Mouse (Mus musculus) CH12.LX (cell line): ENCODE results near the gene Kif11. TPM values are rescaled to one million over a fixed set of nuclear protein-coding genes. Genes with fewer than 3 reads are reported as not detected.

Experiments used
- DNase-seq: peaks from one replicate; pipeline ENCODE4 v3.0.0-alpha.2; 2013; ENCODE audit errors: extremely low read depth
- H3K27ac ChIP-seq: 2 replicates; pipeline ENCODE4 v1.5.1; 2012; ENCODE audit warnings: low read depth, mild to moderate bottlenecking, control low read depth, moderate library complexity; ENCODE audit not compliant: insufficient read depth
- H3K27me3 ChIP-seq: replicated peaks from 2 replicates; pipeline ENCODE3; 2012; ENCODE audit warnings: inconsistent platforms
- H3K36me3 ChIP-seq, 2 experiments: replicated peaks in 1 of 2; 2 replicates each; pipeline versions ENCODE3 to v1.6.1; 2012; ENCODE audit warnings: inconsistent platforms in 1 of 2, low read length in 1 of 2, mild to moderate bottlenecking in 1 of 2, mixed read lengths in 1 of 2, moderate library complexity in 1 of 2; ENCODE audit not compliant: control insufficient read depth in 1 of 2, insufficient read depth in 1 of 2
- H3K4me1 ChIP-seq, 2 experiments: 2 replicates each; pipeline ENCODE4 v1.6.1; 2012; ENCODE audit warnings: inconsistent platforms in 1 of 2, moderate library complexity in 1 of 2; ENCODE audit not compliant: insufficient read depth in 2 of 2, control insufficient read depth in 1 of 2
- H3K4me2 ChIP-seq: 2 replicates; pipeline ENCODE4 v1.6.1; 2012; ENCODE audit warnings: low read depth, mild to moderate bottlenecking, control low read depth; ENCODE audit not compliant: poor library complexity, insufficient read depth, severe bottlenecking
- H3K4me3 ChIP-seq, 3 experiments: fragments of 150-350 bp in 1 of 3; sonication (generic) in 1 of 3; replicated peaks in 1 of 3; 2 replicates each; pipeline versions ENCODE3 to v1.5.1; 2011 to 2012; ENCODE audit warnings: low read depth in 2 of 3, low read length in 2 of 3, mild to moderate bottlenecking in 2 of 3, moderate library complexity in 2 of 3, control low read depth in 1 of 3, improper control_type of control experiment in 1 of 3, inconsistent platforms in 1 of 3, mixed read lengths in 1 of 3; ENCODE audit not compliant: poor library complexity in 1 of 3
- H3K79me2 ChIP-seq: replicated peaks from 2 replicates; pipeline ENCODE4 v1.6.1; 2012; ENCODE audit warnings: mild to moderate bottlenecking, moderate library complexity; ENCODE audit not compliant: control insufficient read depth, poor library complexity, insufficient read depth, severe bottlenecking; ENCODE audit errors: extremely low read depth
- H3K9ac ChIP-seq: 2 replicates; pipeline ENCODE4 v1.6.1; 2012; ENCODE audit warnings: low read depth, mild to moderate bottlenecking, control low read depth, moderate library complexity; ENCODE audit not compliant: insufficient read depth
- H3K9me3 ChIP-seq: replicated peaks from 2 replicates; pipeline ENCODE3; 2012; ENCODE audit warnings: low read length, inconsistent platforms, mixed read lengths
- CHD1 ChIP-seq: IDR thresholded peaks from 2 replicates; pipeline ENCODE4 v1.6.1; 2012; ENCODE audit warnings: low read depth, low read length, improper control_type of control experiment, inconsistent platforms
- CTCF ChIP-seq, 2 experiments: IDR thresholded peaks in 1 of 2; conservative IDR thresholded peaks in 1 of 2; 2 replicates each; pipeline ENCODE4 v1.5.1; 2011 to 2012; ENCODE audit warnings: low read depth in 2 of 2, low read length in 2 of 2, improper control_type of control experiment in 1 of 2, inconsistent platforms in 1 of 2, mild to moderate bottlenecking in 1 of 2, moderate library complexity in 1 of 2
- E2F4 ChIP-seq: IDR thresholded peaks from 2 replicates; pipeline ENCODE4 v1.6.1; 2011; ENCODE audit warnings: low read depth, low read length, improper control_type of control experiment; ENCODE audit not compliant: insufficient replicate concordance
- ELF1 ChIP-seq: IDR thresholded peaks from 2 replicates; pipeline ENCODE4 v1.6.1; 2014; ENCODE audit warnings: low read depth, mild to moderate bottlenecking, inconsistent platforms, low read length, improper control_type of control experiment
- EP300 ChIP-seq: IDR thresholded peaks from 2 replicates; pipeline ENCODE4 v1.6.1; 2011; ENCODE audit warnings: low read length, improper control_type of control experiment
- ETS1 ChIP-seq: conservative IDR thresholded peaks from 2 replicates; pipeline ENCODE4 v1.6.1; 2012; ENCODE audit warnings: low read depth, mild to moderate bottlenecking, inconsistent platforms, low read length, improper control_type of control experiment, moderate library complexity
- GABPA ChIP-seq: IDR thresholded peaks from 2 replicates; pipeline ENCODE4 v1.6.1; 2012; ENCODE audit warnings: low read depth, low read length, improper control_type of control experiment, inconsistent platforms; ENCODE audit not compliant: insufficient replicate concordance
- HCFC1 ChIP-seq: IDR thresholded peaks from 2 replicates; pipeline ENCODE4 v1.6.1; 2012; ENCODE audit warnings: low read depth, mild to moderate bottlenecking, inconsistent platforms, low read length, improper control_type of control experiment
- JUND ChIP-seq: conservative IDR thresholded peaks from 2 replicates; pipeline ENCODE4 v1.6.1; 2011; ENCODE audit warnings: low read depth, low read length, improper control_type of control experiment
- MEF2A ChIP-seq: IDR thresholded peaks from 2 replicates; pipeline ENCODE4 v1.6.1; 2014; ENCODE audit warnings: low read depth, mild to moderate bottlenecking, inconsistent platforms, low read length, improper control_type of control experiment, borderline replicate concordance
- MYC ChIP-seq: IDR thresholded peaks from 2 replicates; pipeline ENCODE4 v1.6.1; 2011; ENCODE audit warnings: low read depth, mild to moderate bottlenecking, improper control_type of control experiment, low read length
- NRF1 ChIP-seq: IDR thresholded peaks from 2 replicates; pipeline ENCODE4 v1.6.1; 2014; ENCODE audit warnings: low read depth, mild to moderate bottlenecking, inconsistent platforms, low read length, improper control_type of control experiment, moderate library complexity
- PAX5 ChIP-seq: IDR thresholded peaks from 2 replicates; pipeline ENCODE4 v1.6.1; 2012; ENCODE audit warnings: low read length, inconsistent platforms, mixed read lengths
- POLR2AphosphoS2 ChIP-seq: IDR thresholded peaks from 2 replicates; pipeline ENCODE4 v1.6.1; 2011; ENCODE audit warnings: low read depth, low read length, improper control_type of control experiment
- RAD21 ChIP-seq: IDR thresholded peaks from 2 replicates; pipeline ENCODE4 v1.6.1; 2011; ENCODE audit warnings: low read depth, mild to moderate bottlenecking, low read length, improper control_type of control experiment, moderate library complexity
- SMC3 ChIP-seq: IDR thresholded peaks from 2 replicates; pipeline ENCODE4 v1.6.1; 2011; ENCODE audit warnings: low read depth, low read length, improper control_type of control experiment
- TBP ChIP-seq: conservative IDR thresholded peaks from 2 replicates; pipeline ENCODE4 v1.6.1; 2011; ENCODE audit warnings: low read depth, low read length, improper control_type of control experiment
- TCF12 ChIP-seq: IDR thresholded peaks from 2 replicates; pipeline ENCODE4 v1.6.1; 2014; ENCODE audit warnings: low read depth, mild to moderate bottlenecking, inconsistent platforms, low read length, improper control_type of control experiment
- USF1 ChIP-seq: IDR thresholded peaks from 2 replicates; pipeline ENCODE4 v1.6.1; 2014; ENCODE audit warnings: low read depth, mild to moderate bottlenecking, inconsistent platforms, low read length, improper control_type of control experiment
- USF2 ChIP-seq: conservative IDR thresholded peaks from 2 replicates; pipeline ENCODE4 v1.6.1; 2011; ENCODE audit warnings: low read depth, low read length, improper control_type of control experiment
- ZC3H11A ChIP-seq: IDR thresholded peaks from 2 replicates; pipeline ENCODE4 v1.6.1; 2012; ENCODE audit warnings: low read depth, mild to moderate bottlenecking, inconsistent platforms, low read length, improper control_type of control experiment
- ZMIZ1 ChIP-seq: IDR thresholded peaks from 2 replicates; pipeline ENCODE4 v1.6.1; 2012; ENCODE audit warnings: low read depth, mild to moderate bottlenecking, inconsistent platforms, low read length, improper control_type of control experiment
- ZNF384 ChIP-seq: IDR thresholded peaks from 2 replicates; pipeline ENCODE4 v1.6.1; 2012; ENCODE audit warnings: low read depth, low read length, improper control_type of control experiment, inconsistent platforms
- dilution Hi-C: fragments of 300-500 bp; cut with MboI; formaldehyde crosslinking; loops from 2 replicates; pipeline ENCODE4 v1.14.3; 2020; ENCODE audit warnings: low sequenced_read_pairs; ENCODE audit not compliant: extremely low pct_unique_long_range_greater_than_20kb, extremely low pct_ligation_motif_present
- in situ Hi-C: fragments of 300-500 bp; cut with MboI; formaldehyde crosslinking; loops from 3 replicates; pipeline ENCODE4 v1.14.3; 2019; ENCODE audit warnings: low sequenced_read_pairs, low pct_ligation_motif_present, low pct_unique_long_range_greater_than_20kb, mixed read lengths
- polyA plus RNA-seq: library from polyadenylated mRNA; unstranded; fragments of >175 nt; gene quantifications from 2 replicates; pipeline ENCODE4 v1.2.1, GENCODE M21; 2012; ENCODE audit warnings: low read depth; ENCODE audit not compliant: insufficient read length
- total RNA-seq, 2 experiments: library from RNA; depleted of rRNA; stranded (reverse); fragments of 300-350 nt in 1 of 2; fragments of >200 nt in 1 of 2; gene quantifications; 2 replicates each; pipeline ENCODE4 v1.2.3; 2012 to 2014

Kif11 gene
- total and polyA plus RNA-seq, 3 experiments, result 61.7 to 144 (median 67.8) TPM

DNA sequence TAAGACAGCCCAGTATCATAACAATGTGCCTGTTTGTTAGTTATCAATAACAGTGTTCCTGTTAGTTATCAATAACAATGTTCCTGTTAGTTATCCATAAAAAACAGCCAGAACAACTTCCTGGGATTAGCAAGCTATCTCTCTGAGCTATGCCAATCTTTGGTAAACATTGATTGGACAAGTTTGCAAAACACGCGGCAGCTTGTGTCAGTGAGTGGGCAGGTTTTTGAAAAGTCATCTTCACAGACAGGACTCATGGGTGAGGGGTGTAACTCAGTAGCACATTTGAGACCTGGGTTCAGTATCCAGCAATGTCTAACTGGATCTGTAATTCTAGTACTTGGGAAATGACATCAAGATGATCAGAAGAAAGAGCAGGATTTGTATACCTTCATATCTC is 79.3 kb downstream of the Kif11 start:
- Histone ChIP-seq H3K79me2 (no peaks in the 10 kb centered on the region), H3K4me2 (no peak overlapping the region), H3K9ac (no peak overlapping the region)
- DNase-seq, result no peak
- in situ Hi-C loops, result no loop called here
- dilution Hi-C loops, result no loop called here
- TF ChIP-seq USF1, result no peak
- no peak for TF ChIP-seq EP300
- no peak for TF ChIP-seq E2F4
- TF ChIP-seq NRF1, result no peak
- TF ChIP-seq SMC3, result no peak
- TF ChIP-seq TCF12, result no peak
- no peak for TF ChIP-seq CHD1
- TF ChIP-seq, all 38 proteins: peak for 0
- Histone ChIP-seq H3K4me3 (no peak overlapping the region), H3K27me3 (no peaks in the 10 kb centered on the region), H3K9me3 (peaks cover 17% of the 10 kb centered on the region), H3K4me1 (no peaks in the 10 kb centered on the region), H3K27ac (no peak overlapping the region), H3K36me3 (no peaks in the 10 kb centered on the region)

DNA sequence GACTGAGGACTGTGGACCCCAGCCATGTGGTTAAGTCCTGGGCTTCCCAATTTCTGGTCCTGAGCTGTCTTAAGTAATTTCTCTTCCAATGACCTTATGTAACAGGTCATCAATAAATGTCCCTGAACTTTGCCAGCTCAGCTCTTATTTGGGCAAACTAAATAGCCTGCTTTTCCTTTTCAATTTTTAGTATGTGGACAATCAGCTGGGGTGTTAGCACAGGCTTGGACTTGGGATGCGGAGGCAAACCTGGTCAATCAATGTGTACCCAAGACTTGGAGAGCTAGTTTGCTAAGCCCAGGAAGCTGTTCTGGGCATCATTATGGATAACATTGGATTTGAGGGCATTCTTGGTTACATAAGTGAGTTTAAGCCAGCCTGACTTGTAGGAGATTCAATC is 79.8 kb downstream of the Kif11 start:
- Histone ChIP-seq H3K4me3 (no peak overlapping the region), H3K27me3 (no peaks in the 10 kb centered on the region), H3K79me2 (no peaks in the 10 kb centered on the region), H3K9me3 (peaks cover 22% of the 10 kb centered on the region), H3K36me3 (no peaks in the 10 kb centered on the region), H3K27ac (no peak overlapping the region), H3K9ac (no peak overlapping the region), H3K4me1 (no peaks in the 10 kb centered on the region), H3K4me2 (no peak overlapping the region)
- DNase-seq, result no peak
- in situ Hi-C loops (no loop called here), dilution Hi-C loops (no loop called here)
- no peak for TF ChIP-seq RAD21
- TF ChIP-seq EP300, result no peak
- no peak for TF ChIP-seq MYC
- no peak for TF ChIP-seq POLR2AphosphoS2
- no peak for TF ChIP-seq ELF1
- TF ChIP-seq USF2, result no peak
- TF ChIP-seq ZNF384, result no peak
- TF ChIP-seq GABPA, result no peak
- no peak for TF ChIP-seq HCFC1
- TF ChIP-seq PAX5, result no peak
- no peak for TF ChIP-seq JUND
- TF ChIP-seq NRF1, result no peak
- TF ChIP-seq E2F4, result no peak
- TF ChIP-seq CTCF (conservative IDR thresholded peaks at IDR 0.05 in 1 of 2, IDR thresholded peaks at IDR 0.05 in 1 of 2; ENCODE audit: low read depth in 2 of 2, low read length in 2 of 2), result no peak
- no peak for TF ChIP-seq ETS1
- TF ChIP-seq MEF2A, result no peak
- no peak for TF ChIP-seq ZC3H11A
- no peak for TF ChIP-seq TBP
- no peak for TF ChIP-seq ZMIZ1
